Mouse (Mus musculus): ENCODE measurements at regions not wholly inside any gene's neighbourhood (a gene's known extent, or its start where the extent isn't known, plus 50 kb on each side); places are given as distances from the start of the nearest gene placed in this dataset.

GRCm38 (mm10) chr9:41792173-41792829, 331.8 kb downstream of the Sorl1 start:
- no peak overlapping the region for H3K4me3 ChIP-seq
- no peaks in the 10 kb centered on the region for H3K27me3 ChIP-seq
- no peak overlapping the region for H3K27ac ChIP-seq (replicated peaks)
- 69% methylated on average over 4 of the region's 4 CpGs for WGBS
- H3K36me3 ChIP-seq: no peaks in the 10 kb centered on the region
- H3K4me1 ChIP-seq: peaks cover 18% of the 10 kb centered on the region
- no peaks in the 10 kb centered on the region for H3K9me3 ChIP-seq
- H3K9ac ChIP-seq (replicated peaks): no peak overlapping the region
- no peak for ATAC-seq (ENCODE audit: low FRiP score, low read depth)
- no peak overlapping the region for H3K4me2 ChIP-seq (replicated peaks)

GRCm38 (mm10) chr9:41791501-41792172, 332.5 kb downstream of the Sorl1 start:
- H3K9me3 ChIP-seq: no peaks in the 10 kb centered on the region
- no peaks in the 10 kb centered on the region for H3K36me3 ChIP-seq
- peaks cover 18% of the 10 kb centered on the region for H3K4me1 ChIP-seq
- ATAC-seq (ENCODE audit: low FRiP score, low read depth): no peak
- H3K4me2 ChIP-seq (replicated peaks): no peak overlapping the region
- WGBS: 87% methylated on average over 5 of the region's 5 CpGs
- H3K4me3 ChIP-seq: no peak overlapping the region
- H3K27ac ChIP-seq (replicated peaks): no peak overlapping the region
- no peaks in the 10 kb centered on the region for H3K27me3 ChIP-seq
- H3K9ac ChIP-seq (replicated peaks): no peak overlapping the region

- Histone ChIP-seq H3K36me3 (no peaks in the 10 kb centered on the region), H3K27ac (replicated peaks) (no peak overlapping the region), H3K4me3 (no peak overlapping the region), H3K4me2 (replicated peaks) (no peak overlapping the region), H3K27me3 (no peaks in the 10 kb centered on the region), H3K9me3 (peaks cover 8% of the 10 kb centered on the region), H3K9ac (replicated peaks) (no peak overlapping the region), H3K4me1 (peaks cover under 1% of the 10 kb centered on the region; the same call in 1 of the 2 replicates)
- 69% methylated on average over 3 of the region's 3 CpGs for WGBS
- ATAC-seq (ENCODE audit: low FRiP score, low read depth): no peak
Observed at GRCm38 (mm10) chr9:41785131-41785530, 339.0 kb downstream of the Sorl1 start.

GRCm38 (mm10) chr9:41772281-41772902, 351.7 kb downstream of the Sorl1 start:
- Histone ChIP-seq H3K9me3 (no peaks in the 10 kb centered on the region), H3K9ac (replicated peaks) (no peak overlapping the region), H3K4me3 (no peak overlapping the region), H3K36me3 (no peaks in the 10 kb centered on the region), H3K4me1 (0 out of 2 replicates have a peak, but pooled peaks cover 3% of the 10 kb centered on the region), H3K4me2 (replicated peaks) (no peak overlapping the region), H3K27ac (replicated peaks) (no peak overlapping the region), H3K27me3 (no peaks in the 10 kb centered on the region)
- 91% methylated on average over 8 of the region's 8 CpGs for WGBS
- ATAC-seq (ENCODE audit: low FRiP score, low read depth): no peak

DNA sequence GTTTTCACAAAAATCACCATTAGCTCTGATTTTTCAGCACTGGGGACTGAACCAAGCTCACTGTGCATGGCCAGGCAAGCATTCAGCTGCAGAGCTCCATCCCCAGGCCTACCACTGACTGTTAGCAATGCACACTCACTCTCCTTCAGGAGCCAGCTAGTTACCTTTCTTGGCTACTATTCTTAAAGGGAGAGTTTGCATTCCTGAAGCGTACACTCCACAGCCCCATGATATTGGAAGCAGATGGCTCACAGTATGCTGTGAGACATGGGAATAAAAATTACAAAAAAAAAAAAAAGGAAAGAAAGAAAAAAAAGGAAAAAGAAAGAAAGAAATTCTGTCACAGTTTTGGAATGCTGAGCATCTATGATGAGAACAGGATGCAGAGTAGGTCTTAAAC, 352.8 kb downstream of the Sorl1 start:
- Histone ChIP-seq H3K4me1 (peaks cover 7% of the 10 kb centered on the region; the same call in 1 of the 2 replicates), H3K4me2 (replicated peaks) (no peak overlapping the region), H3K27ac (replicated peaks) (no peak overlapping the region), H3K27me3 (no peaks in the 10 kb centered on the region), H3K9ac (replicated peaks) (no peak overlapping the region), H3K4me3 (no peak overlapping the region), H3K36me3 (no peaks in the 10 kb centered on the region), H3K9me3 (no peaks in the 10 kb centered on the region)
- ATAC-seq (ENCODE audit: low FRiP score, low read depth): no peak
- WGBS: 85% methylated on average over 1 of the region's 1 CpGs

- Histone ChIP-seq H3K9ac (replicated peaks) (no peak overlapping the region), H3K9me3 (no peaks in the 10 kb centered on the region), H3K4me2 (replicated peaks) (no peak overlapping the region), H3K4me1 (peaks cover 10% of the 10 kb centered on the region; the same call in 1 of the 2 replicates), H3K4me3 (no peak overlapping the region), H3K27me3 (no peaks in the 10 kb centered on the region), H3K36me3 (no peaks in the 10 kb centered on the region), H3K27ac (replicated peaks) (no peak overlapping the region)
- ATAC-seq (ENCODE audit: low FRiP score, low read depth): no peak
- 92% methylated on average over 3 of the region's 3 CpGs for WGBS
Observed at GRCm38 (mm10) chr9:41768316-41768715, 355.8 kb downstream of the Sorl1 start.

- H3K4me2 ChIP-seq (replicated peaks): no peak overlapping the region
- no peaks in the 10 kb centered on the region for H3K9me3 ChIP-seq
- ATAC-seq (ENCODE audit: low FRiP score, low read depth): 0 out of 2 replicates have a peak, but pooled peaks have one; percentile 65
- WGBS: 22% methylated on average over 4 of the region's 4 CpGs
- no peak overlapping the region for H3K9ac ChIP-seq (replicated peaks)
- 0 out of 2 replicates have a peak overlapping the region, but pooled peaks have one; percentile 0 for H3K27ac ChIP-seq (replicated peaks)
- no peaks in the 10 kb centered on the region for H3K27me3 ChIP-seq
- H3K36me3 ChIP-seq: no peaks in the 10 kb centered on the region
- no peak overlapping the region for H3K4me3 ChIP-seq
- H3K4me1 ChIP-seq: peaks cover 10% of the 10 kb centered on the region; the same call in 1 of the 2 replicates
Observed at GRCm38 (mm10) chr9:41766533-41766920, 357.6 kb downstream of the Sorl1 start.

DNA sequence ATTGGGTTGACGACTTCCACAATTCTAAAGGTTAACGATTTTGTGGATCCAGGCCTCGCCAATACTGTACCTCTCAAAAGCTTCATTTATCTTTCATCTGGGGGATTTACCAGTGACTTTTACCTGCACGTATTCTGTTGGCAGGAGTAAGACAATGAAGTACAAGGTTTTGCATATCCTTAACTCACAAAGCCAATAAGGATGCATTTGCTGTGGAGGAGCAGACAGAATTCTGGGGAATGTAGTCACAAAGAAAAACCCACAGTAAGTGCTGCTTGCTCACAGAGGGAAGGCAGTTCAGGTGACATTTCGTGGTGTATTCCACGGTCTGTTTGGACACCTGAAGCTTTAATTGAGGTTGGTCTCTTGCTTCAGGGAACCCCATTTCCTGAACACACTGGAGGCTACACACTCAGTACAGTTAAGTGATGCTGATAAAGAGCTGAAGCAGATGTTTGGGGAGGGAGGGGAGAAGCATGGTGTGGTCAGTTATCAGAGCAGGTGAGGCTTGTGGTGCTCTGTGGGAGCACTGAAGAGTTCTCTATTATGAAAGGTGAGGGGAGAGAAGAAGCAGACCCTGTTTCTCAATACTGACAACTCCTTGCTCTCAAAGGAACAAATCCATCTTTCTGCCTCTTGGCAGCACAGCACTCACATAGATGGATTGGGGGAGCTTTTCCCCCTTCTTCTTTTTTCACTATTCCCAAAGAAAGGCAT, 358.1 kb downstream of the Sorl1 start:
- Histone ChIP-seq H3K9me3 (no peaks in the 10 kb centered on the region), H3K27me3 (no peaks in the 10 kb centered on the region), H3K36me3 (no peaks in the 10 kb centered on the region), H3K4me3 (no peak overlapping the region), H3K4me1 (peaks cover 10% of the 10 kb centered on the region; the same call in 1 of the 2 replicates), H3K27ac (replicated peaks) (peak overlapping the region; percentile 0; the same call in 1 of the 2 replicates), H3K4me2 (replicated peaks) (no peak overlapping the region), H3K9ac (replicated peaks) (no peak overlapping the region)
- 82% methylated on average over 6 of the region's 6 CpGs for WGBS
- ATAC-seq (ENCODE audit: low FRiP score, low read depth): no peak

DNA sequence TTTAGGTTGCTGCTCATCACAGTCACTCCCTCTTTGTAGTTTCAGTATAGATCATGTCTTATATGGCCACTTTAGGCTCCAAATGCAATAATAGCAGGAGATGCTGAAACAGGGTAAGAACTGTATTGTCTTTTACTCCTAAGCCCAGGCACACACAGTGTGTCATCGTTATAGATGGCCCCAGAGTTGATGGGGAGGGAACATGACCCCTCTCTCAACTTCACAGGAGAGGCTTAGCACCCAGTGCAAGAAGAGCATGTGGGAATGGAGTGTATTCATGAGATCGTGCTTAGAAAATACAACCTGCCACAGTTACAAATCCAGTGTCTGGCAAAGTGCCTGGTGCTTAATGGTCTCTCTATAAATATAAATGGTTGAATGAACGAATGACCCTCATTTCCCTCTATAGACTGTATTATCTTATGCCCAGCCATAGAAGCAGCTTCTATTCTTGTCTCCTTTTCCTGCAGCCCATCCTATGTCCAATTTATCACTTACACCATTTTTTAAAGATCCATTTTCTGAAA, 363.0 kb downstream of the Sorl1 start:
- no peak overlapping the region for H3K27ac ChIP-seq (replicated peaks)
- no peak for ATAC-seq (ENCODE audit: low FRiP score, low read depth)
- no peaks in the 10 kb centered on the region for H3K27me3 ChIP-seq
- 76% methylated on average over 3 of the region's 3 CpGs for WGBS
- no peak overlapping the region for H3K9ac ChIP-seq (replicated peaks)
- H3K36me3 ChIP-seq: no peaks in the 10 kb centered on the region
- no peaks in the 10 kb centered on the region for H3K9me3 ChIP-seq
- no peak overlapping the region for H3K4me2 ChIP-seq (replicated peaks)
- no peak overlapping the region for H3K4me3 ChIP-seq
- peaks cover under 1% of the 10 kb centered on the region; the same call in 1 of the 2 replicates for H3K4me1 ChIP-seq

DNA sequence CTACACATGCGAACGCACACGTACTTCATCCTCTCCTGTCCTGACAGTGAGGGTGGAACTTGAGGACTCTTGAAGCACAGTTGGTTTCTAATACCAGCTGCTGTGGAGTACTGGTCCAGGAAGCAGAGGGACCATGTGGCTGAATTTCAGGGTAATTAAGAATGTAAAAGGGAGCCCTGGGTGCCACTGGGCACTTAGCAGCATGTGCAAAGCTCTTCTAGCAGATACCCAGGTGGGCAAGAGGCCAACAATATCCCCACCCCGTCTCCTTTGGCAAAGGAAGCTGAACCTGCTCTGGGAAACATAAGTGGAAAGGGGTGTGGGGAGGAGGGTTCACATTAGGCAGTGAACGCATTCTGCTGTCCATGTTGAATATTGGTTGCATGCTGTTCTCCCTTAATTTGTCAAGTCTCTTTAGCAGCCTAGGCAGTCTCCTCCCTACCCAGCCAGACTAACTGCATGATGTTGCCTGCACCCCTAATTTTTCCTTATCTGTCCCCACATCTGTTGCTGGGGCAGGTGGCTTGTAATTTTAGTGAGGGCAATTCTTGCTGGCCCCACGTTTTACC, 369.6 kb downstream of the Sorl1 start:
- no peak for ATAC-seq (ENCODE audit: low FRiP score, low read depth)
- no peak overlapping the region for H3K9ac ChIP-seq (replicated peaks)
- H3K4me3 ChIP-seq: no peak overlapping the region
- H3K27ac ChIP-seq (replicated peaks): no peak overlapping the region
- no peaks in the 10 kb centered on the region; the same call in 1 of the 2 replicates for H3K4me1 ChIP-seq
- H3K4me2 ChIP-seq (replicated peaks): no peak overlapping the region
- WGBS: 80% methylated on average over 6 of the region's 6 CpGs
- H3K36me3 ChIP-seq: no peaks in the 10 kb centered on the region
- no peaks in the 10 kb centered on the region for H3K9me3 ChIP-seq
- no peaks in the 10 kb centered on the region for H3K27me3 ChIP-seq

DNA sequence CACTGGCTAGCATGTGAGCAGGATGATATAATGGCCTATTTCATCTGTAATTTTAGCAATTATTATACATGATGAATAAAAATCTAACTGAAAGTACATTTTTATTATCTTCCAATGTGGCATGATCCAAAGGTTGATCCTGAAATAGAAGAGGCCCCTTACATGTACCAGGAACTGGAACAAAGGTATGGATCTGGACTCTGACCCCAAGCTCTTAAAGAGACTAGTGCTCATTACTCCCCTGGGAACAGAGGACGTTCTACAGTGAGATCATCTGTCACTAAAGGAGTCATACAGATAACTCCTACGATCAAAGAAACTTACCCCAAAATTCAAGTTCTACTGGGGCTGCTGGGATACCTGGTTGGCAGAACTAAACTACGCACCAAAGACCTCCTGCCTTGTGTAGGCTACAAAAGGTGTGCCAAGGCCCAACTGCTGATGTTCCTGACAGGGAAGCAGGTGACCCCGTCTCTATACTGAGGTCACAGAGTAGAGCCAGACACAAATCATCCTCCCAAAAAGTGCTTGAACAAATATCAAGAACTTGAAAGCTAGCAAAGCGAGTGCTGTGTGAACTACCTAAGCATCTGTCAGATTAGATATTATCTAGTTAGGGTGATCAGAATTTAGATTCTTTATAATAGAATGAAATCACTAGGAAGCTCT, 378.0 kb downstream of the Sorl1 start:
- H3K4me1 ChIP-seq: no peaks in the 10 kb centered on the region
- H3K9me3 ChIP-seq: no peaks in the 10 kb centered on the region
- no peak overlapping the region for H3K4me2 ChIP-seq (replicated peaks)
- no peaks in the 10 kb centered on the region for H3K27me3 ChIP-seq
- no peaks in the 10 kb centered on the region for H3K36me3 ChIP-seq
- H3K4me3 ChIP-seq: no peak overlapping the region
- no peak overlapping the region for H3K9ac ChIP-seq (replicated peaks)
- no peak for ATAC-seq (ENCODE audit: low FRiP score, low read depth)
- 88% methylated on average over 5 of the region's 5 CpGs for WGBS
- no peak overlapping the region for H3K27ac ChIP-seq (replicated peaks)
